Mouse (Mus musculus) lung, postnatal 36 days (tissue): ENCODE results near the gene Nop56.

Source experiments
- DNase-seq: peaks from one replicate; pipeline ENCODE4 v3.0.0; 2022; ENCODE audit warnings: mixed read lengths

Nop56 gene

GRCm38 (mm10) chr2:130295331-130296133 lies 21.3 kb downstream of the Nop56 start:
- DNase-seq, result peak; percentile 33

- DNase-seq, result no peak
Observed at GRCm38 (mm10) chr2:130296134-130296745, 22.0 kb downstream of the Nop56 start.

GRCm38 (mm10) chr2:130297580-130297979 lies 23.4 kb downstream of the Nop56 start:
- no peak for DNase-seq

GRCm38 (mm10) chr2:130303014-130303413 lies 28.8 kb downstream of the Nop56 start:
- no peak for DNase-seq

GRCm38 (mm10) chr2:130327057-130327456 lies 52.8 kb downstream of the Nop56 start:
- DNase-seq, result no peak
